Mouse (Mus musculus): ENCODE measurements around the gene Sfxn3. TPM values are rescaled to one million over a fixed set of nuclear protein-coding genes. Genes with fewer than 3 reads are reported as not detected.

Sfxn3 gene
- polyA plus RNA-seq, 1 experiment from 2014 or later, result 2.5 TPM

GRCm38 (mm10) chr19:45100486-45101270, 53.4 kb downstream of the Sfxn3 start:
- Histone ChIP-seq H3K4me1 (ENCODE audit: insufficient read depth) (no peaks in the 10 kb centered on the region), H3K9me3 (ENCODE audit: low read length) (no peaks in the 10 kb centered on the region), H3K27ac (ENCODE audit: low read depth) (no peak overlapping the region), H3K36me3 (replicated peaks; ENCODE audit: insufficient read depth, low read length) (no peaks in the 10 kb centered on the region), H3K9ac (replicated peaks) (no peak overlapping the region), H3K27me3 (ENCODE audit: insufficient read depth, low read length) (peaks cover 18% of the 10 kb centered on the region; the same call in 1 of the 2 replicates), H3K4me2 (ENCODE audit: low read depth, low read length) (no peak overlapping the region), H3K4me3 (ENCODE audit: low read depth, low read length) (no peak overlapping the region)
- 57% methylated on average over 8 of the region's 8 CpGs for WGBS (ENCODE audit: insufficient replicate concordance)
- ATAC-seq (no peak), DNase-seq (no peak)
- TF ChIP-seq CTCF (IDR thresholded peaks at IDR 0.05; ENCODE audit: low read depth) (peak; percentile 18; the same call in 1 of the 2 replicates), EP300 (IDR thresholded peaks at IDR 0.05; ENCODE audit: low read depth) (no peak)

GRCm38 (mm10) chr19:45105591-45105990, 58.3 kb downstream of the Sfxn3 start:
- no peak overlapping the region for H3K9ac ChIP-seq (replicated peaks)
- H3K27ac ChIP-seq (ENCODE audit: low read depth), result no peak overlapping the region
- no peaks in the 10 kb centered on the region for H3K36me3 ChIP-seq (replicated peaks; ENCODE audit: insufficient read depth, low read length)
- 73% methylated on average over 1 of the region's 1 CpGs for WGBS (ENCODE audit: insufficient replicate concordance)
- no peak for ATAC-seq
- H3K9me3 ChIP-seq (ENCODE audit: low read length), result no peaks in the 10 kb centered on the region
- peaks cover 18% of the 10 kb centered on the region; the same call in 1 of the 2 replicates for H3K27me3 ChIP-seq (ENCODE audit: insufficient read depth, low read length)
- H3K4me1 ChIP-seq (ENCODE audit: insufficient read depth), result no peaks in the 10 kb centered on the region
- no peak overlapping the region for H3K4me2 ChIP-seq (ENCODE audit: low read depth, low read length)
- no peak for DNase-seq
- no peak overlapping the region for H3K4me3 ChIP-seq (ENCODE audit: low read depth, low read length)
- TF ChIP-seq EP300 (IDR thresholded peaks at IDR 0.05; ENCODE audit: low read depth), result no peak
- TF ChIP-seq CTCF (IDR thresholded peaks at IDR 0.05; ENCODE audit: low read depth), result no peak

Other genes starting within 250 kb of the Sfxn3 start
- 6.5 and 7.5 TPM in 2 replicates for gene Slf2, start 116.4 kb upstream of the Sfxn3 start, polyA plus RNA-seq (2015; fragmentation: Nextera tagmentation; extraction: Ambion mirVana)
- gene Sema4g, start 58.4 kb upstream of the Sfxn3 start, polyA plus RNA-seq (2015; fragmentation: Nextera tagmentation; extraction: Ambion mirVana), result 9.3 and 11.3 TPM in 2 replicates
- 9.9 and 10.6 TPM in 2 replicates for gene Twnk, start 41.8 kb upstream of the Sfxn3 start, polyA plus RNA-seq (2015; fragmentation: Nextera tagmentation; extraction: Ambion mirVana)
- 43.6 and 43.8 TPM in 2 replicates for gene Mrpl43, start 41.1 kb upstream of the Sfxn3 start, polyA plus RNA-seq (2015; fragmentation: Nextera tagmentation; extraction: Ambion mirVana)
- 5.7 and 7.2 TPM in 2 replicates for gene Lzts2, start 33.1 kb upstream of the Sfxn3 start, polyA plus RNA-seq (2015; fragmentation: Nextera tagmentation; extraction: Ambion mirVana)
- not detected in 2 replicates for gene Pdzd7, start 1.8 kb upstream of the Sfxn3 start, polyA plus RNA-seq (2015; fragmentation: Nextera tagmentation; extraction: Ambion mirVana)
- 0.30 and 0.38 TPM in 2 replicates for gene Kazald1, start 27.7 kb downstream of the Sfxn3 start, polyA plus RNA-seq (2015; fragmentation: Nextera tagmentation; extraction: Ambion mirVana)
- gene Tlx1, start 103.2 kb downstream of the Sfxn3 start, polyA plus RNA-seq (2015; fragmentation: Nextera tagmentation; extraction: Ambion mirVana), result not detected in 2 replicates
- 0.04 TPM in 1 of 2 replicates, not detected in the other for gene Lbx1, start 188.3 kb downstream of the Sfxn3 start, polyA plus RNA-seq (2015; fragmentation: Nextera tagmentation; extraction: Ambion mirVana)